ENCODE assay signal across 20 mouse cellular contexts in the genomic region with DNA sequence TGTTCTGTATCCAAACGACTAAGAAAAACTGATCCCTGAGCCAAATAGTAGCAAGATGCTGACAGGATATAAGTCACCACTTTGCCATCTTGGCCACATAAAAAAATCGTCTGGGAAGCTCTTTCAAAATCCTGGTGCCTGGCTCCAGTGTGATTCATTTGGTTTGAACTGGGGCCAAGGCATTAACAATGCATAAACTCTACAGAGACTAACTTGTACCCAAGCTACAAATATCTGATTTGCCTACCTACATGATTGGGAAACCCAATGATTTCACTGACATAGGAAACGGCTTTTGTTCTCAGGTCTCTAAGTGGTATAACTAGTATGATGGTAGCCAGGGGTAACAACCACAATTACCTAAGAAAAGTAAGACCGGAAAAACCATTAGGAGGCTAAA. TPM values are rescaled to one million over a fixed set of nuclear protein-coding genes. Genes with fewer than 3 reads are reported as not detected.
DNase-seq lines count a peak whose midpoint lies in the region; ATAC-seq and TF ChIP-seq lines count a peak whose summit lies in the region.
"Had no signal": no experiment of that assay in that cellular context is flagged by ENCODE, and none has a peak within 500 bp of the region (broad histone marks: within the 10 kb centered on the region; RNA-seq: fewer than 3 reads in every experiment).

No protein-coding gene starts in this region.

- no peak overlapping the region for H3K27ac ChIP-seq in liver, adult 2 months (replicated peaks; ENCODE audit: insufficient read depth, low read depth, low read length)
- no peak overlapping the region for H3K27ac ChIP-seq in kidney, embryonic 15.5 days
- H3K27ac ChIP-seq: heart, embryonic 13.5 days; liver, embryonic 14.5 days; macrophage had no signal

- DNase-seq in liver, adult 2 months (ENCODE audit: extremely low read depth, low read depth, low spot score) = peak; percentile 3
- no peak for DNase-seq in liver
- DNase-seq in 416B (ENCODE audit: low read depth) = peak; percentile 48
- DNase-seq in adrenal gland, adult 8-10 months = peak; percentile 22
- DNase-seq in fibroblast of lung, adult 2 months (ENCODE audit: low read depth) = peak; percentile 93
- no peak for DNase-seq in retina, embryonic 14.5 days (ENCODE audit: low spot score)
- DNase-seq in heart, postnatal 10 days = no peak
- DNase-seq: cerebellum, adult 11-12 months; cerebellum, postnatal 25 days; heart, postnatal 4 days; kidney, adult 11 months; layer of hippocampus, postnatal 36 days; thymus, postnatal 4 days had no signal

- TF ChIP-seq CTCF in liver, adult 2 months (IDR thresholded peaks at IDR 0.05; ENCODE audit: low read depth, low read length) = no peak

- WGBS in liver, adult 2 months = 77% methylated on average over 4 of the region's 4 CpGs
- 78% methylated on average over 4 of the region's 4 CpGs for WGBS in kidney, embryonic 15.5 days

- no peak overlapping the region for H3K4me2 ChIP-seq in kidney, embryonic 15.5 days
- H3K4me2 ChIP-seq: heart, embryonic 13.5 days; midbrain, embryonic 11.5 days had no signal

- no peak overlapping the region for H3K9ac ChIP-seq in liver, adult 2 months (ENCODE audit: low read depth, low read length)
- H3K9ac ChIP-seq in kidney, embryonic 15.5 days = no peak overlapping the region
- H3K9ac ChIP-seq: heart, embryonic 13.5 days; liver, embryonic 14.5 days had no signal

- no peaks in the 10 kb centered on the region for H3K36me3 ChIP-seq in liver, adult 2 months (ENCODE audit: control insufficient read depth, insufficient read depth, low read length)
- H3K36me3 ChIP-seq in kidney, embryonic 15.5 days = no peaks in the 10 kb centered on the region
- H3K36me3 ChIP-seq: heart, embryonic 13.5 days had no signal

- no peak overlapping the region for H3K4me3 ChIP-seq in liver, adult 2 months (ENCODE audit: insufficient read depth, low read depth, low read length)
- no peak overlapping the region for H3K4me3 ChIP-seq in kidney, embryonic 15.5 days (replicated peaks)
- H3K4me3 ChIP-seq: heart, embryonic 13.5 days had no signal

- H3K79me2 ChIP-seq in liver, adult 2 months (ENCODE audit: control insufficient read depth, insufficient read depth, low read length) = no peaks in the 10 kb centered on the region

- no peak for ATAC-seq in kidney, embryonic 15.5 days (replicated peaks; ENCODE audit: low FRiP score)
- ATAC-seq: forebrain, embryonic 16.5 days; hindbrain, embryonic 16.5 days had no signal

- no peaks in the 10 kb centered on the region for H3K4me1 ChIP-seq in liver, adult 2 months (ENCODE audit: control insufficient read depth, insufficient read depth, low read length)
- H3K4me1 ChIP-seq in kidney, embryonic 15.5 days = no peaks in the 10 kb centered on the region

- intact Hi-C loops in heart, postnatal 10 days (cut with DNase I) = loop anchor here (10.0 kb wide), 1 partner anchor 195 kb away; no protein-coding TSS in a partner anchor

- TF ChIP-seq POLR2A in liver, adult 2 months (IDR thresholded peaks at IDR 0.05; ENCODE audit: extremely low read depth, insufficient read depth, low read length) = no peak

- H3K9me3 ChIP-seq in kidney, embryonic 15.5 days (replicated peaks) = no peaks in the 10 kb centered on the region
- H3K9me3 ChIP-seq: heart, embryonic 13.5 days had no signal

- H3K27me3 ChIP-seq in liver, adult 2 months (ENCODE audit: control insufficient read depth, insufficient read depth, low read length) = no peaks in the 10 kb centered on the region
- no peaks in the 10 kb centered on the region for H3K27me3 ChIP-seq in kidney, embryonic 15.5 days
- H3K27me3 ChIP-seq: heart, embryonic 13.5 days had no signal

RNA-seq across cellular contexts. Expression of gene Snapc3, which starts 37.3 kb away (rescaled TPM):
- 11.1 and 11.5 TPM in 2 replicates for total RNA-seq in liver, adult 2 months (2014; rRNA removed)
- 4.2 and 5.2 TPM in 2 replicates for polyA plus RNA-seq in liver, adult 2 months (2012; rRNA removed)
- total RNA-seq in adrenal gland, adult 8-10 months (2022) = 10 to 100 TPM; 21.7 to 34.2 (median 25.3) TPM
- polyA plus RNA-seq in kidney, embryonic 15.5 days (2015; fragmentation: Nextera tagmentation; extraction: Ambion mirVana) = 43.2 TPM in 2 replicates
- total RNA-seq in heart, postnatal 10 days (2021) = 10 to 100 TPM; 24.0 to 25.6 TPM

RNA-seq across cellular contexts. Expression of gene Ttc39b, which starts 56.2 kb away (rescaled TPM):
- total RNA-seq in liver, adult 2 months (2014; rRNA removed) = 21.0 and 21.3 TPM in 2 replicates
- polyA plus RNA-seq in liver, adult 2 months (2012; rRNA removed) = 6.5 and 6.7 TPM in 2 replicates
- total RNA-seq in adrenal gland, adult 8-10 months (2022) = 10 to 100 TPM; 21.4 to 29.7 (median 26.3) TPM
- polyA plus RNA-seq in kidney, embryonic 15.5 days (2015; fragmentation: Nextera tagmentation; extraction: Ambion mirVana) = 2.0 and 2.7 TPM in 2 replicates
- 10 to 100 TPM; 13.9 to 14.5 TPM for total RNA-seq in heart, postnatal 10 days (2021)

Comparison
In these comparisons a context has a peak if more than half of its experiments do, and no peak if none do; other contexts are left out.
1. DNase-seq: peak in liver, adult 2 months (single experiment), 416B (single experiment), adrenal gland, adult 8-10 months (single experiment) and fibroblast of lung, adult 2 months (single experiment); none in liver (single experiment), retina, embryonic 14.5 days (single experiment) and heart, postnatal 10 days (0 of 2).